Mouse (Mus musculus): ENCODE results near the gene Pla2g2f.

DNA sequence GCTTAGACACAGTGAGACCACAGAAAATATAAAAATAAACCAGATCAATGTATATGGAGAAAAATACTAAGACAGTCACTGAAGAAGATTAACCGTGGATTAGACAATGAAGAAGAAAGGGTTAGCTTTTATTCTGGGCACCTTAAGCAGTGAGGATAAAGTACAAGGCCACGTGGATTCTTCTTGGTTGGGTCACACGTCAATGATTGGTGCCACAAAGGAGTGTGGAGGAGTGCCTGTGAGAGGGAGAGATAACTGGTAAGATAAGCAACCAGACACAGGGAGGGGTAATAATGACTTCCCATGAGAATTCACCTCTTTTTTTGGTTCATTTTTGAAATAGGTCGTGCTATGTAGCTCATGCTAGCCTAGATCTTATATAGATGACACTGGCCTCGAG, 15.0 kb upstream of the Pla2g2f start:
- TF ChIP-seq CTCF (IDR thresholded peaks at IDR 0.05; ENCODE audit: low read depth, low read length) = no peak
- no peak for TF ChIP-seq GATA1 (IDR thresholded peaks at IDR 0.05; ENCODE audit: borderline replicate concordance, low read length)
- no peak for TF ChIP-seq TAL1 (conservative IDR thresholded peaks at IDR 0.05; ENCODE audit: low read depth, low read length)
- TF ChIP-seq POLR2AphosphoS5 (IDR thresholded peaks at IDR 0.05; ENCODE audit: insufficient replicate concordance, low read depth, low read length) = no peak
- TF ChIP-seq GATA2 (IDR thresholded peaks at IDR 0.05; ENCODE audit: borderline replicate concordance, low read depth, low read length) = no peak

Measured in G1E (cell line).